Mouse (Mus musculus) right cerebral cortex, adult 18-20 months (tissue): ENCODE measurements around the gene Xpot.

ENCODE experiments used
- DNase-seq: peaks from one replicate; pipeline ENCODE4 v3.0.0; 2022; ENCODE audit warnings: mixed read lengths

The Xpot gene

GRCm38 (mm10) chr10:121571031-121571430 lies 55.1 kb downstream of the Xpot start:
- no peak for DNase-seq

GRCm38 (mm10) chr10:121569796-121570195 lies 56.3 kb downstream of the Xpot start:
- DNase-seq, result no peak

GRCm38 (mm10) chr10:121569001-121569589 lies 57.0 kb downstream of the Xpot start:
- no peak for DNase-seq

GRCm38 (mm10) chr10:121568534-121568933 lies 57.6 kb downstream of the Xpot start:
- DNase-seq, result no peak

GRCm38 (mm10) chr10:121568026-121568425 lies 58.1 kb downstream of the Xpot start:
- no peak for DNase-seq

DNA sequence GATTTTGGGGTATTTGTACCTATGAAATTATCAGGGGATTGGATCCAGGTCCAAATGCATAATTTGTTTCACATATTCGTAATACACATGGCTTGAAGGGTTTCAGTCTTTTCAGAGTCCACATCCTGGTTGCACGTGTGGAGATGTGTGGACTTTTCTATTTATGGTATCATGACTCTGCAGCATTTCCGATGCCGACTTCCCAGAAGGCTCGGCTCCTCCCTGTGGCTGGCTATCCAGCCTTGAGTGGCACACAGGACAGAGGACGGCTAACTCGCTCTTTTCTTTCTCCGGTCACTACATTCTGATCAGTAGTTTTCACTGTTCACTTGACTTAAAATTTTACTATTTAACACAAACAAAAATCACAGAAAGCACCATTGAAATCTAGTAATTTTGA lies 61.7 kb downstream of the Xpot start:
- DNase-seq, result no peak

DNA sequence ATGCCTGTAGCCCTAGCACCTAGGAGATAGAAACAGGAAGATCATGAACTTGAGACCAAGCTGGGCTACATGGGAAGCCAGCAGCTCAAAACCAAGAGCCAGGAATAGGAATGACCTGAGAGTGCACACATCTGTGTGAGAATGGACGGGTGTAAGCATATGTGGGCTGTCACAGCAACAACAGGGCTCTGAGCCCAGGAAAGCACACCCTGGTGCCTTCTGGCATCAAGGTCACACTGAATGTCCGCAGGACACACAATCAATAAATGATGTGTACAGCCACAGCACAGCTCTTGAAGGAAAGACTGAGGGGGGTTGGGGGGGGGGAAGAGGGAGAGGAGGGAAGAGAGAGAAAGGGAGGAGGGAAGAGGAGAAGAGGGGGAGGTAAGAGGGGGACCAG lies 67.9 kb downstream of the Xpot start:
- no peak for DNase-seq

GRCm38 (mm10) chr10:121556263-121556662 lies 69.9 kb downstream of the Xpot start:
- DNase-seq, result no peak

GRCm38 (mm10) chr10:121550334-121550733 lies 75.8 kb downstream of the Xpot start:
- no peak for DNase-seq

- DNase-seq, result no peak
Observed at GRCm38 (mm10) chr10:121549670-121550069, 76.5 kb downstream of the Xpot start.

- no peak for DNase-seq
Observed at GRCm38 (mm10) chr10:121547162-121547561, 79.0 kb downstream of the Xpot start.

GRCm38 (mm10) chr10:121543577-121543976 lies 82.6 kb downstream of the Xpot start:
- no peak for DNase-seq

GRCm38 (mm10) chr10:121542156-121542555 lies 84.0 kb downstream of the Xpot start:
- DNase-seq, result no peak
